Mouse (Mus musculus): ENCODE results near the gene Tanc2.

Gene Tanc2

GRCm38 (mm10) chr11:105836344-105836891, 246.6 kb downstream of the Tanc2 start:
- no peak for DNase-seq

- DNase-seq: no peak
Measured at GRCm38 (mm10) chr11:105837962-105838361, 248.2 kb downstream of the Tanc2 start.

GRCm38 (mm10) chr11:105845901-105846300, 256.1 kb downstream of the Tanc2 start:
- DNase-seq: no peak

GRCm38 (mm10) chr11:105855504-105855903, 265.7 kb downstream of the Tanc2 start:
- DNase-seq: no peak

GRCm38 (mm10) chr11:105858063-105858462, 268.3 kb downstream of the Tanc2 start:
- no peak for DNase-seq

GRCm38 (mm10) chr11:105885558-105885957, 295.8 kb downstream of the Tanc2 start:
- DNase-seq: no peak

- DNase-seq: no peak
Measured at GRCm38 (mm10) chr11:105887281-105887680, 297.5 kb downstream of the Tanc2 start.

GRCm38 (mm10) chr11:105899151-105899550, 309.4 kb downstream of the Tanc2 start:
- DNase-seq: no peak

GRCm38 (mm10) chr11:105901501-105901900, 311.7 kb downstream of the Tanc2 start:
- DNase-seq: no peak

GRCm38 (mm10) chr11:105902956-105903355, 313.2 kb downstream of the Tanc2 start:
- DNase-seq: no peak

GRCm38 (mm10) chr11:105905529-105906213, 315.9 kb downstream of the Tanc2 start:
- DNase-seq: no peak

GRCm38 (mm10) chr11:105907381-105907780, 317.6 kb downstream of the Tanc2 start:
- DNase-seq: no peak

GRCm38 (mm10) chr11:105908926-105909325, 319.1 kb downstream of the Tanc2 start:
- DNase-seq: no peak

- DNase-seq: no peak
Measured at GRCm38 (mm10) chr11:105909617-105910016, 319.8 kb downstream of the Tanc2 start.

GRCm38 (mm10) chr11:105911149-105911548, 321.4 kb downstream of the Tanc2 start:
- no peak for DNase-seq

- DNase-seq: peak; percentile 42 to 58
Measured at GRCm38 (mm10) chr11:105911592-105912375, 322.0 kb downstream of the Tanc2 start.

- DNase-seq: no peak
Measured at GRCm38 (mm10) chr11:105913580-105913979, 323.8 kb downstream of the Tanc2 start.

- no peak for DNase-seq
Measured at GRCm38 (mm10) chr11:105920098-105920785, 330.5 kb downstream of the Tanc2 start.

- DNase-seq: no peak
Measured at GRCm38 (mm10) chr11:105920836-105921235, 331.1 kb downstream of the Tanc2 start.

- DNase-seq: no peak
Measured at GRCm38 (mm10) chr11:105921275-105921674, 331.5 kb downstream of the Tanc2 start.

- no peak for DNase-seq
Measured at GRCm38 (mm10) chr11:105922769-105923663, 333.2 kb downstream of the Tanc2 start.
